Mouse (Mus musculus) bone marrow, adult 2 months (tissue): ENCODE data around the gene Pdzrn3.

Experiments
- CTCF ChIP-seq: fragments of 200-500 bp; IDR thresholded peaks from 2 replicates; pipeline ENCODE4 v1.5.1; 2011; ENCODE audit warnings: low read length, control low read depth; ENCODE audit not compliant: control insufficient read depth, insufficient read depth
- POLR2A ChIP-seq: fragments of 200-500 bp; IDR thresholded peaks from 2 replicates; pipeline ENCODE4 v1.6.1; 2011; ENCODE audit warnings: low read depth, mild to moderate bottlenecking, control low read depth, low read length, borderline replicate concordance; ENCODE audit not compliant: control insufficient read depth

GRCm38 (mm10) chr6:101374721-101375120, 3.0 kb downstream of the Pdzrn3 start:
- TF ChIP-seq POLR2A (no peak), CTCF (no peak)
